Mouse (Mus musculus): ENCODE results near the gene Pmvk.
"Not testable (repeated sequence)": the region's sequence is repeated elsewhere in the genome, so short reads cannot be mapped to it uniquely, and the experiment has no call there.

Pmvk gene

DNA sequence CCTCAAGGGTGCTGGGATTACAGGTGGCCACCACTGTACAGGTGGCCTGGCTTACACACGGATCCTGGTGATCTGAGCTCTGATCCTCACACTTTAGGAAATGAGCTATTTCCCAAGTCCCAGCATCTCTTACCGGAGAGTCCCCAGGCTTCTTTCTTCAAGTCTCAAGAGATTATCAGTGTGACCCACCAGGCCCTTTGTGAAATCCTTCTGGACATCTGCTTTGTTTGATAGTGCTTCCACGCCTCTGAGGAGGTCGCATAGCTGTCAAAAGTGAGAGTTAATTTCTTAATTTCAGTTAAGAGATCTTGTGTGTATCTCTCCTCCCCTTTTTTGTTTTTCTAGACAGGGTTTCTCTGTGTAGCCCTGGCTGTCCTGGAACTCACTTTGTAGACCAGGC, 28.5 kb upstream of the Pmvk start:
- in situ Hi-C loops (cut with MboI, MseI) = no loop called here

DNA sequence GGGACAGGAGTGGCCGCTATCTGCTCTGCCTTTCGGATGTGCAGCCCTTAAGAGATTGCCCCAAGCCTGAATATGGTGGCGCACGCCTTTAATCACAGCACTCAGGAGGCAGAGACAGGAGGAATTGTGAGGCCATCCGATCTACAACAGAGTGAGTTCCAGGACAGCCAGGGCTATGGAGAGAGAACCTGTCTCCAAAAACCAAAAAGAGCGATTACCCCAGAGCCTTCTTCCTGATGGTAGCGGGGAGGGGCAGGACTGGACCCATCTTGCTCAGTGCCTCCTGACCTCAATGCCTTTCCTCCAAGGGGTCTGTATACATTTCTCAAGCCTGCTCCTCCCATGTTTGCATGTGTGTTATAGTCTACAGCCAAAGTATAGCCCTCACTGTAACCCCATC, 25.3 kb upstream of the Pmvk start:
- in situ Hi-C loops (cut with MboI, MseI) = not testable (repeated sequence)

DNA sequence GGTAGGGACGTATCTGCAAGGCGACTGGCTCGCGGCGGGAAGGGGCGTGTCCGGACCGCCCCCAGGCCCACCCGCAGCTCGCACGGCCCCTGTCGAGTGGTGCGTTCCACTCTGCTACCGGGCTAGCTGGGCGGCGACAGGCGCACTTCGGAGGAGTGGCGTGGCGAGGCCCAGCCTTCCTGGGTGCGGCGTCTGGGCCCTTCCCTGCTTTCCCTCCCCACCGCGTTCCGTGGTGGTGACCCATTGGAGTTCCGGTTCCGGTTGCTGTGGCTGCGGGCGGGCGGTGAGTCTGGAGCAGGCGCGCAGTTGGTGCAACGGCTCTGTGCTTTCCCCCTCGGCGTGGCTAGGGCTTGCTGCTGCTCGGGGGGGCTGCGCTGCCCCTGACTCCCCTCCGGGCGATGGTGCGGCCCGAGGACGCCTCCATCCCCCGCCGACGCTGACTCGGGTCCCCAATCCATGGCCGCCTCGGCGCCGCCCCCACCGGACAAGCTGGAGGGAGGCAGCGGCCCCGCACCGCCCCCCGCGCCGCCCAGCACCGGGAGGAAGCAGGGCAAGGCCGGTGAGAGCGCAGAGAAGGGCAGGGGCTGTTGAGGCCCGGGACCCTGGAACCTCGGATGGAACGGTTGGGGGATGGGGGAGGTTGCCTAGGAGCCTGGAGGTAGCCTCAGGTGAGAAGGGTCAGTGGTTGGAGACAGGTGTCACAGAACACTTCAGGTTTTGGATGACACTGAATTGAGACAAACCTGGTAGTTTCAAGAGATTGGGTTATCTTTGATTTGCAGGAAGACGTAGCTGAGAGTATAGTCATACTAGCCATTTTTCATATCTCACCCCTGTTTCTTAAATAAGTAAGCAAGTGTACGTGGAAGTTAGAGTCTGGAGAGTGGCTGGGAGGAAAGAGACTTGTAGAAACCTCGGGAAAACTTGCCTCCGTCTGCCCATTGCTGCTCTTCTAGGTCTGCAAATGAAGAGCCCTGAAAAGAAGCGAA, 23.9 kb upstream of the Pmvk start, which contains the start of gene Pygo2:
TSS of gene Pygo2 (plus strand) at position 44 of the 989 bp plus-strand sequence.
- in situ Hi-C loops (cut with MboI, MseI) = no loop called here

DNA sequence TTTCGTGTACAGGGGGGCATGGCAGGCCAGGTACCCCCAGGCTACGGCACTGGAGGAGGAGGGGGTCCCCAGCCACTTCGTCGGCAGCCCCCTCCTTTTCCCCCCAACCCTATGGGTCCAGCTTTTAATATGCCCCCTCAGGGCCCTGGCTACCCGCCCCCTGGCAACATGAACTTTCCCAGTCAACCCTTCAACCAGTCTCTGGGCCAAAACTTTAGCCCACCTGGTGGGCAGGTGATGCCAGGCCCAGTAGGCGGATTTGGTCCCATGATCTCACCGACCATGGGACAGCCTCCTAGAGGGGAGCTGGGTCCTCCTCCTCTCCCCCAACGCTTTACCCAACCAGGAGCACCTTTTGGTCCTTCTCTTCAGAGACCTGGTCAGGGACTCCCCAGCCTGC, 21.7 kb upstream of the Pmvk start:
- in situ Hi-C loops (cut with MboI, MseI) = no loop called here

DNA sequence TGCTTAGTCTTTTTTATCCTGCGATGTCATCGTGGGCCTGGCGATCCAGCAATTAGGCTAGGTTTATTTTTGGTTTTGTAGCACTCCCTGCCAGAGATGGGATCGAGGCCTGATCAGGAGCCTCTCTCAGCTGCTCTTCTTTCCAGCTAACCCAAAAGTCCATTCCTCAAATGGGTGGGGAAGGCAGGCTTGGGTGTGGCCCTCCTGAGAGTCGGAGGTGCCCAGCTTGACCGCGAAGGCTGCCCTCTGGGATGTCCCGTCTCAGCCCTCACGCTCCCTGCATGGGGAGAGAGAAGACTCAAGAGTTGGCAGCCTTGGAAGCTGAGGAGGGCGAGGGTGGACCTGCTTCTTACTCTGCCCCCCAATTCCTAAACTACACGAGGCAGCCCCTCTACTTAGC, 19.8 kb upstream of the Pmvk start:
- in situ Hi-C loops (cut with MboI, MseI) = no loop called here

DNA sequence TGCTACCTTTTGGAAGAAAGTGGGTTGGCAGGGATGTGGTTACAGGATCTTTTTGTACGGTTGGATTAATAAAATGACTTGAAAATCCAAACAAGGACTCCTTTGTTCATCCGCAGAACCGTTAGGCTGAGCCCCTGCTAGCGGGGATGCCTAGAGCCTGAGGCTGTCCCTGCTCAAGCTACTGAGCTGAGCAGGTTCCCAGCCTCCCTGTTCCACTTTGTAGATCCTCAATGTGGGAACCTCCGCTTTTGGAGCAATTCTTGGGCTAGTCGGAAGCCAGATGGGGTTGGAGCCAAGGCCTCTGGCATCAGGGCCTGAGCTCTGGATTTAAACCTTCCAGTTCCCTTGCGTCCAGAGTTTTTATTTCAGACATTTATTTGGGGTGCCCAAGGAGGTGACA, 19.3 kb upstream of the Pmvk start:
- in situ Hi-C loops (cut with MboI, MseI) = no loop called here

DNA sequence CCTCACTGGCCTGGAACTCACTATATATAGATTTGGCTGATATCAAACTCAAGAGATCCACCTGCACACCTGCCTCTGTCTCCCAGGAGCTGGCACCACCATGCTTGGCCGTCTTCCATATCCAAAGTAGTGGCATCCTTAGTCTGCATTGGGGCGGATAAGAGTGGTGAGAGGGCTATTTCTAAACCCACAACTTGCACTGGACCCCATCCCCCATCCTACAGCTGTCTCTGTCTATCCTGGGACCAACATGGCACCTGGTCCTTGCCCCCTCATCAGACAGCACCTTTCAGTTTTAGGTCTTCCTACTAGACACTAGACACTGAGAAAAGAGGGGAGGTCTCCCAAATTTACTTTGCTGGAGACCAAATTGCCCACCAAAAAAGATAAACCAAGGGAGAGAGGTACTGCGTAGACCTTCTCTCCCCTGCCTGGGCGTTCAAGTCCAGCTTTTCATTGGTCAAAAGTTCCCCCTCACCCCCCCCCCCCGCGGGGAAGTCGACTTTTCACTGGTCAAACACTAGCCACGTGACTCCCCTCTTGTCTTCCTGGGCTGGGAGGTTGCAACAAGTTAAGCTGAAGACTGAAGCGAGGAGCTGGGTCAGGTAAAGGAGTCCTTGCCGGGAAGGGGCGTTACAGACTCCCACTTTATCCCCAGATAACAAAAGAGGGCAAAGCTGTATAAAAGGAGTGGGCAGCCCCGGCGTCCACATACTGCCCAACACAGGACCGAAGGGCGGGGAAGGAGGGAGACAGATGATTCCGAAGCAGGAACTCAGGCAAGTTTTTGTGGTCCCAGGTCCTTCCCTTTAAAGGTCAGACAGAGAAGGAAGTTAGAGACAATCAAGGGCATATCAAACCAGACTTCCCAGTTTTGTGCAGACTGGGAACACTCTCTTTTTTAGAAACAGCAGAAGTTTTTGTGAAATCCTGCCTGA, 17.9 kb upstream of the Pmvk start, which contains the start of gene Pbxip1:
TSS of gene Pbxip1 (plus strand) at position 531 of the 938 bp plus-strand sequence.
- in situ Hi-C loops (cut with MboI, MseI) = no loop called here

DNA sequence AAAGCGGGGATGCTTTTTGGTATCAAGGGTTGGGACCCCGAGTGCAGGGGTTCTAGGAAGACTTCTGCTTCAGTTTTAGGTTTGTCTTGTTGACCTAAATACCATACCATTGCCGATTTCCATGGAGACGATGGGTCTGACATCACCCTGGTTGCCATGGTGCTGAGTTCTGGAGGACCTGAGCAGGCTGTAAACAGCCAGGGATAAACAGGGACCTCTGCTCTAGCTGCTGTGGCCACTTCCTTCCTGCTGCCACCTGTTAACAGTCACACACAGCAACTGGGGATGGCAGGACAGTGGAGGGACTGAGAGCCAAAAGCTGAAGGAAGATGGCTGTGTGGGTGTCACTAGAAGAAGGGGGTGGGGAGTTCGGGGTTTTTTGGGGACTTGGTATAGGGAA, 17.1 kb upstream of the Pmvk start:
- in situ Hi-C loops (cut with MboI, MseI) = no loop called here

DNA sequence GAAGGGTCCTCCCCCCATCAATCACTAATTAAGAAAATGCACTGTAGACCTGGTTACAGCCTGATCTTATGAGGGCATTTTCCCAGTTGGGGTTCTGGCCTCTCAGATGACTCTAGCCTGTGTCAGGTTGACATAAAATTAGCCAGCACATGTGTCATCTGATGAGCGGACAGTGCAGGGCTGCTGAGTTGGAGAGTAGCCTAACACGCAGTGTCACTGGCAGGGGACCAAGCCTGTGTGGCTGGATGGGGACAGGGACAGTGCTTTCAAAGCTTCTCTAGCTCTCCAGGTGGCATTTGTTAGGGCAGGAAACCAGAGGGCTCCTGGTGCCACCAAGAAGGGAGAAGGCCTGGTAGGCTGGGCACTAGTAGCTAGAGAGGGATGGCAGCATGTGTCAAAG, 13.7 kb upstream of the Pmvk start:
- in situ Hi-C loops (cut with MboI, MseI) = no loop called here

DNA sequence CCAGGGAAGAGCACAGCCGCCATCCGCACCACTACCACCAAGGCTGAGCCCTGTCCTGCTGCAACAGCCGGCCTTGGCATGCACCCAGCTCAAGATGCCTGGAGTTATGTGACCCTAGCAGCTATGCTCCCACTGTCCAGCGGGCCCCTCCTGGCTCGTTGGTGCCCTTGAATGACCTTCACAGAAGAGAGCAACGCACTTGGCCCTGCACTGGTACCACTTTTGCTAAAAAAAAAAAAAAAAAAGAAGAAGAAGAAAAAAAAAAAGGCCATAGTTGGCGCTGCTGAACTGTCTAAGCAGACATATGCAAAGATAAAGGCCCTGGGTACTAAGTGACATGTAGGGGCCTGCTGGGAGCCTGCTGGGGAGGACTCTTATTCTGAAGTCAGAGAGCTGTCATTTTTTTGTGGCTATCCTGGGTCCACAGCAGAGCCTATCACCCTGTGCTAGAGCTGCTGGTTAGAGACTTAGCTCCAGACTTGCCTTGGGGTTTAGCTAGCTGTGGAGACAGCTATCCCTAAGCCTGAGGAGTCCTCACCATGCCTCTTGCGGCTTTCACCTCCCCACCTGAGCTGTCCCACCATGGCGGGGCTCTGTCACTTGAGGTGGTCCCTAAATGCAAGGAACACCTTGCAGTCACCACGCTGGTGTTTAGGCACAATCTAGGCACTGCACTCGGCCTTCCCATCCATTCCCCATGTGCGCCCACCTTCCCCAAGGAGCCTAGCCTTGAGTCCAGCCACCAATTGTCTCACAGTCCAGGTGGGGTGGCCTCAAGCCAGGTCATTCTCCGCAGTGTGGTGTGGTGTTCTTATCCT, 5.4 kb upstream of the Pmvk start:
- in situ Hi-C loops (cut with MboI, MseI) = no loop called here

DNA sequence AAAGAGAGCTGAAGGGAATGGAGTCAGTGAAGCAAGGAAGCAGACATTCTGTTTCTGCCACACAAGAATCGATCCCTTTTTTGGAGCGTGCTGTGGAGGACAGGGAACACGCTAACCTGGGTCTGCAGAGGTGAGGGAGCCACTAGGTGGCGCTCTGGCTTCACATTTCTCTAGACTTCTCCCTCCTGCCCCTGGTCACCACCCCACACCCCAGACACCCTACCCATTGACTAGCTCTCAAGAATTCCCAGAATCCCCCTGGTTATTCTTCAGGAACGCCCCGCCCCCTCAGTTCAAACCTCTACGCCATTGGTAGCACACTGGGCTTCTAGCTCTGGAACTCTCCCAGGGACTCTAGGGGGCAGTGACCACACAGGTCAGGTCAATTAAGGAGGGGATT, 4.8 kb upstream of the Pmvk start:
- in situ Hi-C loops (cut with MboI, MseI) = no loop called here

DNA sequence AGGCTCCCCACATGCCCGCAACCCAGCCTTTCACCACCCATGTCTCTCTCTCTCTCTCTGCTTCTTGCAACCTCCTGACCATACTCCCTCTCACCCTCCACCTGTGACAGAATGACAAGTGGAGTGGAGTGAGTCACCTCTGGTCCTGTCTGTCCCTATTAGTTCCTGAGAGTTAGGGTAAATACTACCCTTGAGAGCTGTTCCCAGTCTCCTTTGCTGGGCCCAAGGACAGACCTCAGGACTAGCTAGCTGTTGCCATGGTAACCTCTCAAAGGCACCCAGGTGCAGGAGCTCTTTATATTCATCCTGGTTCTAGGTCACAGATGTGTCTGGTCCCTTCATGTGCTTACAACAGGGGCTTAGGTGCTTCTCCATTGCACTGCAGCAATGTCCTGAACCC, 2.4 kb upstream of the Pmvk start:
- in situ Hi-C loops (cut with MboI, MseI) = no loop called here

DNA sequence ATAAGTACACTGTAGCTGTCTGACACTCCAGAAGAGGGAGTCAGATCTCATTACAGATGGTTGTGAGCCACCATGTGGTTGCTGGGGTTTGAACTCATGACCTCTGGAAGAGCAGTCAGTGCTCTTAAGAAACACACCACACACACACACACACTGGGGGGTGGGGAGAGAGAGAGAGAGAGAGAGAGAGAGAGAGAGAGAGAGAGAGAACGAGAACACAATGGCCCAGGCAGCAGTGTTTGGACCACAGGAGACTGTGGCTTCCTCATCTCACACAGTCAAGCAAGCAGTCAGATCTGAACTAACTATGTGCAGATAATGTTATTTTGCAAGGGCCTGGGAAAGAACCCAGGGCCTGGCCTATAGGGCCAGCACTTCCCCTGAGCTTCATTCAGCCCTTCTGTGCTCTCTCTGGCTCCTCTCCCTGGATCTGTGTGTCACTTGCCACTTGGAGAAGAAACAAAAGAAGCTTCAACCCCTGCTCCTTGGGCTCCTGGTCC, 1.5 kb downstream of the Pmvk start:
- in situ Hi-C loops (cut with MboI, MseI) = no loop called here

DNA sequence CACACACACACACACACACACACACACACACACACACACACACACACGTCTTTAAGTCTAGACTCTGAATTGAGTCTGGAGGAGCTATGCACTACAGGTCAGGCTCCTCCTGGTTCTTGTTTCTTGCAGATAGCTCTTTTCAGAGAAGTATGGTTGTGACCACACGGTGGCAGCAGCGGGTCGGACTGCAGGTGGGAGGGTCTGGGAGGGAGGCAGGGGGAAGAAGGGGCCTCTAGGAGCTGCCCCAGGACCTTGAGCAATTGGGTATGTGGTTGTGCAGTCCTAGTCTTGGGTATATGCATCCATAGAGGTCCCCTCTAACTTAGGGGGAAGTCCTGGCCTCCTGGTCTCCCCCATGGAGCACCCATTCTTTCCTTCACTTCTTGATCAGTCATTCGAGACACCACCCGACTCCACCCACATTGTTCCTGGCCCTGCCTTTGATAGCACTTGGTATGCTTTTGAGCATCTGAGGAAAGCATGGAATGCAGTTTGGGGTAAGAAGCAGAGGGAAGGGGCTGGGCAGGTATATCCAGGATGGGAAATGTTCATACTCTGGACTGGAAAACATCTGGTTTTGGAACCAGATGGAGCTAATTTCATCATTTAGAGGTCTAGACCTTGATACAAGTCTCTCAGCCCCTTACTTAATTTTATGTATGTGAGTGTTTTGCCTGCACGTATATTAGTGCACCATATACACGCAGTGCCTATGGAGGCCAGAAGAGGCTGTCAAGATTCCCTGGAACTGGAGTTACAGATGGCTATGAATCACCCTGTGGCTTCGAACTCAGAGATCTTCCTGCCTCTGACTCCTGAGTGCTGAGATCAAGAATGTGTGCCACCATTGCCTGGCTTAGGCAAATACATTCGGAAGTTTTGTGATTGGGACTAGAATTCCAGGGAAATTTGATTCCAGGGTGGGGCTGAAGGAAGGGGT, 2.7 kb downstream of the Pmvk start:
- in situ Hi-C loops (cut with MboI, MseI) = no loop called here

DNA sequence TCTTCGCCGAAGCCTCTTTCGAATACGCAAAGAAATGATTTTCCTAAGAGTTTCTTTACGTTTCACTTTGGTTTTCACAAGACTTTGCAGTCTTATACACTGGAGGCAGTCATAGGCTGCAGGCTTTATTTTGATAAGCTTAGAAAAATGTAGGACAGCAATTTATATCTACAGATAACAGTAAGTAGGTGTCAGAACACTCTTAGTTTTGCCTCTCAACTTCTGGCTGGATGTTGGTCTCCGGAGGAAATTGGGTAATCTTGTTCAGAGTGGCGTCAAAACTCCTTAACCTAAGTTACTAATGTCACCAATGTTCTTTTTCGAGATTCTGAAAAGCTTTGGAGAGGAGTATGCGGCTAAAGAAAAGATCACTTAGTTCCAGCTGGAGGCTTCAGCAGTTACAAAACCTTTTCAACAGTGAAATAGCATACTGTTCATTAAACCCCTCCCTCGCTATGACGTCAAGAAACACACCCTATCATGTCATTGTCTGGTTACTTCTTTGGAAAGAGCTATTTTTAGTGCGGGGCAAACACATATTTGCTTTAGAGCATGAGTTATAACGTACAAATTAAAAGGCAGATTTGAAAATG, 4.1 kb downstream of the Pmvk start:
- in situ Hi-C loops (cut with MboI, MseI) = no loop called here

DNA sequence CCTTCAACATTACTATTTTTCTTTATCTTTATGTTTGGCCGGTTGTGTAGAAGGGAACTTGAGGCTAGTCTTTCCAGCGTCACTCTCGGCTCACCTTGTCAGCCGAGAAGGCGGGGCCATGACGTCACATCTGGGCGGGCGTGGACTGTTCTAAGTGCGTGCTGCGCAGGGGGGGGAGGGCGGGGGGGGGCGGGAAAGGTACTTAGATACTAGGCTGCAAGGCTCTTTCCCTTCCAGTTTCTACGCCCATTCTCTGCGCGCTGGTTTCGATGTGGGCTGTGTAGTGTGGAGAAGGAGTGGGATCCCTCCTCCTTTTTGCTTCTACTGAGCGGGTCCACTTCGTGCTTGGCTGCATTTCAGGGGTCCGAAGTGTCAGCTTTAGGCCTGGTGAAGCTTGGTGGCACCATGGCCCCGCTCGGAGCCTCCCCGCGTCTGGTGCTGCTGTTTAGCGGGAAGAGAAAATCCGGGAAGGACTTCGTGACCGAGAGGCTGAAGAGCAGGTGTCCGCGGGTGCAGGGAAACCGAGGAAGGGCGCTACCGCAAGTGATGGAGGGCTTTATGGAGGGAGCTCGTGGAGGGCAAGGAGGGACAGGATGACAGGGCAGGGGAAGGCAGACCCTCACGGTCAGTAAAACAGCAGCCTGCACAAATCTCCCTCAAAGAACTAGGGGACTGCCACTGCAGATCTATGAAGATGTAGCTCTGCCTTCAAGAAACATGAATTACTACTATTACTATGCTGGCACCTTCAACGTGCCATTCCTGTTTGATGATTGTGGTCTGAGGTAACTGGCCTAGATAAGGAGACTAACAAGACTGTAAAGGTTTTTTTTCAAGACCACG, 4.8 kb downstream of the Pmvk start:
- in situ Hi-C loops (cut with MboI, MseI) = no loop called here

DNA sequence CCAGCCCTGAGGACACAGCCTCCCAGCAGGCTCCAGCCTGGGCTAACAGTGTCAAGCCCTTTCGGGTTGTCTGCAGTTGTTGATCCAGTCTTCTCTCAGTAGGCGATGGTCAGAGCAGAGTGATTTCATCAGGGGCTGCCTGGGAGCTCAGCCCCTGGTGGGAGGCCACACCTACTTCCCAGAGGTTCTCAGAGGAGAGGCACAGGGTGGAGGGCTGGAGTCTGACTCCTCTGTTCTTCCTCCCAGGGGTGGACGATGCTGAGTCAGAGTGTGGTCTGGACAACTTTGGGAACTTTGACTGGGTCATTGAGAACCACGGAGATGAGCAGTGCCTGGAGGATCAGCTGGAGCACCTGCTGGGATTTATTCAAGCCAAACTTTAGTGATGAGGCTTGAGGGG, 13.9 kb downstream of the Pmvk start:
- in situ Hi-C loops (cut with MboI, MseI) = no loop called here

DNA sequence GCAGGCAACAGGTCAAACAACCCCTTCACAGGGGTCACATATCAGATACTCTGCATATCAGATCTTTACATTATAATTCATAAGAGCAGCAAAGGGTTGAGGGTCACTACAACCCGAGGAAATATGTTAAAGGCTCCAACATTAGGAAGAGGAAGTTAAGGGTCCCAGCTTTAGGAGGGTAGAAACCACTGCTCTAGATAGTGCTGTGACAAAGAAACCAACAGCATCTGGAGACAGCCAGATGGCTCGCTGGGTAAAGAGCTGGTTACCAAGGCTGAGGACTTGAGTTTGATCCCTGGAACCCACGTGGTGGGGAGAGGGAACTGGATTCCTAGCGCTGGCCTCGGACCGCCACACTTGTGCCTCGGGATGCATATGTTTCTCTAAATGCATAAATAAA, 17.9 kb downstream of the Pmvk start:
- in situ Hi-C loops (cut with MboI, MseI) = no loop called here

DNA sequence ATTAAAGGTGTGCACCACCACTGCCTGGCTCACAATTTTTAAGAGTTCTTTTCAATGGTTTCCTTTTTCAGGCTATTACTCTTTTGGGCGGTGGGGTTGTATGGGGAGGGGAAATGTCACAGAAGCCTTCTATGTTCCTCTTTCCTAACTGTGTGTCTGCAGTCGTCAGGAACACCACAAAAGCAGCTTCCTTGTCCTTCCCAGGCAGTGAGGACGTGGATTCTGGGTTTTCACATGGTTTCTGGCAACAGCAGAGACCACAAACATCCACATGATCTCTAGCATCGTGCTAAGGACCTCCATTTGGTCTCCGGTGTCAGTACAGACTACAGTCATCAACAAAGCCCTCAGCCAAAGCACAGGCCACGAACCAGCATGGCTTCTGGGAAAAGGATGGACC, 19.5 kb downstream of the Pmvk start:
- in situ Hi-C loops (cut with MboI, MseI) = no loop called here

Measured in T-helper 2 cell (primary cell).